Mouse (Mus musculus): Measurements from ENCODE around the gene Atp13a2. TPM values are rescaled to one million over a fixed set of nuclear protein-coding genes. Genes with fewer than 3 reads are reported as not detected.
A peak's percentile ranks its signal among the peaks of the same experiment; 100 is the strongest.

The Atp13a2 gene
- total and polyA plus RNA-seq, 3 experiments, result 21.4 to 67.7 (median 22.3) TPM

GRCm38 (mm10) chr4:140961467-140962206 is 25.0 kb upstream of the Atp13a2 start:
- peaks cover 43% of the 10 kb centered on the region for H3K4me1 ChIP-seq (ENCODE audit: insufficient read depth, low read depth, low read length)
- no peaks in the 10 kb centered on the region for H3K9me3 ChIP-seq (replicated peaks)
- TF ChIP-seq GATA1 (IDR thresholded peaks at IDR 0.05; ENCODE audit: borderline replicate concordance, low read length), result no peak
- TF ChIP-seq POLR2AphosphoS5 (IDR thresholded peaks at IDR 0.05; ENCODE audit: insufficient replicate concordance, low read depth, low read length), result no peak
- no peak for TF ChIP-seq GATA2 (IDR thresholded peaks at IDR 0.05; ENCODE audit: borderline replicate concordance, low read depth, low read length)
- no peak for TF ChIP-seq TAL1 (conservative IDR thresholded peaks at IDR 0.05; ENCODE audit: low read depth, low read length)
- no peak for TF ChIP-seq CTCF (IDR thresholded peaks at IDR 0.05; ENCODE audit: low read depth, low read length)
- ATAC-seq (ENCODE audit: extremely low read depth, insufficient number of reproducible peaks, low FRiP score, poor library complexity, severe bottlenecking), result no peak
- peaks cover 38% of the 10 kb centered on the region for H3K36me3 ChIP-seq (replicated peaks)
- H3K4me3 ChIP-seq (ENCODE audit: low read depth, low read length), result peak overlapping the region; percentile 88
- peak; percentile 23 for DNase-seq (ENCODE audit: low spot score)
- peaks cover 16% of the 10 kb centered on the region for H3K27me3 ChIP-seq (ENCODE audit: insufficient read depth, low read length)

- peaks cover 43% of the 10 kb centered on the region for H3K4me1 ChIP-seq (ENCODE audit: insufficient read depth, low read depth, low read length)
- peaks cover 45% of the 10 kb centered on the region for H3K36me3 ChIP-seq (replicated peaks)
- peaks cover 10% of the 10 kb centered on the region for H3K27me3 ChIP-seq (ENCODE audit: insufficient read depth, low read length)
- TF ChIP-seq GATA1 (IDR thresholded peaks at IDR 0.05; ENCODE audit: borderline replicate concordance, low read length) (no peak), POLR2AphosphoS5 (IDR thresholded peaks at IDR 0.05; ENCODE audit: insufficient replicate concordance, low read depth, low read length) (no peak), TAL1 (conservative IDR thresholded peaks at IDR 0.05; ENCODE audit: low read depth, low read length) (no peak), GATA2 (IDR thresholded peaks at IDR 0.05; ENCODE audit: borderline replicate concordance, low read depth, low read length) (no peak), CTCF (IDR thresholded peaks at IDR 0.05; ENCODE audit: low read depth, low read length) (no peak)
- peak overlapping the region; percentile 88 for H3K4me3 ChIP-seq (ENCODE audit: low read depth, low read length)
- no peak for DNase-seq (ENCODE audit: low spot score)
- ATAC-seq (ENCODE audit: extremely low read depth, insufficient number of reproducible peaks, low FRiP score, poor library complexity, severe bottlenecking), result no peak
- H3K9me3 ChIP-seq (replicated peaks), result no peaks in the 10 kb centered on the region
Observed at GRCm38 (mm10) chr4:140962207-140962909, 24.3 kb upstream of the Atp13a2 start.

GRCm38 (mm10) chr4:140962950-140963349 is 23.7 kb upstream of the Atp13a2 start:
- peaks cover 46% of the 10 kb centered on the region for H3K4me1 ChIP-seq (ENCODE audit: insufficient read depth, low read depth, low read length)
- H3K27me3 ChIP-seq (ENCODE audit: insufficient read depth, low read length), result peaks cover 7% of the 10 kb centered on the region
- no peak for ATAC-seq (ENCODE audit: extremely low read depth, insufficient number of reproducible peaks, low FRiP score, poor library complexity, severe bottlenecking)
- DNase-seq (ENCODE audit: low spot score), result no peak
- TF ChIP-seq POLR2AphosphoS5 (IDR thresholded peaks at IDR 0.05; ENCODE audit: insufficient replicate concordance, low read depth, low read length) (no peak), GATA1 (IDR thresholded peaks at IDR 0.05; ENCODE audit: borderline replicate concordance, low read length) (no peak), TAL1 (conservative IDR thresholded peaks at IDR 0.05; ENCODE audit: low read depth, low read length) (no peak), CTCF (IDR thresholded peaks at IDR 0.05; ENCODE audit: low read depth, low read length) (no peak), GATA2 (IDR thresholded peaks at IDR 0.05; ENCODE audit: borderline replicate concordance, low read depth, low read length) (no peak)
- H3K36me3 ChIP-seq (replicated peaks), result peaks cover 51% of the 10 kb centered on the region
- no peaks in the 10 kb centered on the region for H3K9me3 ChIP-seq (replicated peaks)
- no peak overlapping the region; the same call in 1 of the 2 replicates for H3K4me3 ChIP-seq (ENCODE audit: low read depth, low read length)

GRCm38 (mm10) chr4:140963941-140964597 is 22.6 kb upstream of the Atp13a2 start:
- DNase-seq (ENCODE audit: low spot score), result no peak
- ATAC-seq (ENCODE audit: extremely low read depth, insufficient number of reproducible peaks, low FRiP score, poor library complexity, severe bottlenecking), result no peak
- TF ChIP-seq TAL1 (conservative IDR thresholded peaks at IDR 0.05; ENCODE audit: low read depth, low read length) (no peak), GATA1 (IDR thresholded peaks at IDR 0.05; ENCODE audit: borderline replicate concordance, low read length) (no peak)
- Histone ChIP-seq H3K4me1 (ENCODE audit: insufficient read depth, low read depth, low read length) (peaks cover 46% of the 10 kb centered on the region), H3K27me3 (ENCODE audit: insufficient read depth, low read length) (peaks cover 3% of the 10 kb centered on the region), H3K36me3 (replicated peaks) (peaks cover 61% of the 10 kb centered on the region), H3K9me3 (replicated peaks) (no peaks in the 10 kb centered on the region), H3K4me3 (ENCODE audit: low read depth, low read length) (peak overlapping the region; percentile 22; the same call in 1 of the 2 replicates)

GRCm38 (mm10) chr4:140964620-140965019 is 22.1 kb upstream of the Atp13a2 start:
- Histone ChIP-seq H3K4me1 (ENCODE audit: insufficient read depth, low read depth, low read length) (peaks cover 46% of the 10 kb centered on the region), H3K4me3 (ENCODE audit: low read depth, low read length) (no peak overlapping the region; the same call in 1 of the 2 replicates), H3K36me3 (replicated peaks) (peaks cover 66% of the 10 kb centered on the region), H3K27me3 (ENCODE audit: insufficient read depth, low read length) (no peaks in the 10 kb centered on the region), H3K9me3 (replicated peaks) (no peaks in the 10 kb centered on the region)
- DNase-seq (ENCODE audit: low spot score) (no peak), ATAC-seq (ENCODE audit: extremely low read depth, insufficient number of reproducible peaks, low FRiP score, poor library complexity, severe bottlenecking) (no peak)
- TF ChIP-seq TAL1 (conservative IDR thresholded peaks at IDR 0.05; ENCODE audit: low read depth, low read length) (no peak), CTCF (IDR thresholded peaks at IDR 0.05; ENCODE audit: low read depth, low read length) (peak; percentile 80)

GRCm38 (mm10) chr4:140967386-140968159 is 19.1 kb upstream of the Atp13a2 start:
- peaks cover 93% of the 10 kb centered on the region for H3K36me3 ChIP-seq (replicated peaks)
- no peaks in the 10 kb centered on the region for H3K27me3 ChIP-seq (ENCODE audit: insufficient read depth, low read length)
- TF ChIP-seq GATA2 (IDR thresholded peaks at IDR 0.05; ENCODE audit: borderline replicate concordance, low read depth, low read length) (no peak), TAL1 (conservative IDR thresholded peaks at IDR 0.05; ENCODE audit: low read depth, low read length) (no peak), CTCF (IDR thresholded peaks at IDR 0.05; ENCODE audit: low read depth, low read length) (no peak), GATA1 (IDR thresholded peaks at IDR 0.05; ENCODE audit: borderline replicate concordance, low read length) (no peak), POLR2AphosphoS5 (IDR thresholded peaks at IDR 0.05; ENCODE audit: insufficient replicate concordance, low read depth, low read length) (no peak)
- no peak overlapping the region for H3K4me3 ChIP-seq (ENCODE audit: low read depth, low read length)
- no peak for DNase-seq (ENCODE audit: low spot score)
- H3K9me3 ChIP-seq (replicated peaks), result no peaks in the 10 kb centered on the region
- ATAC-seq (ENCODE audit: extremely low read depth, insufficient number of reproducible peaks, low FRiP score, poor library complexity, severe bottlenecking), result no peak
- H3K4me1 ChIP-seq (ENCODE audit: insufficient read depth, low read depth, low read length), result peaks cover 34% of the 10 kb centered on the region

Measured in G1E (cell line).